Mouse (Mus musculus): ENCODE measurements at regions not wholly inside any gene's neighbourhood (a gene's known extent, or its start where the extent isn't known, plus 50 kb on each side); places are given as distances from the start of the nearest gene placed in this dataset.

DNA sequence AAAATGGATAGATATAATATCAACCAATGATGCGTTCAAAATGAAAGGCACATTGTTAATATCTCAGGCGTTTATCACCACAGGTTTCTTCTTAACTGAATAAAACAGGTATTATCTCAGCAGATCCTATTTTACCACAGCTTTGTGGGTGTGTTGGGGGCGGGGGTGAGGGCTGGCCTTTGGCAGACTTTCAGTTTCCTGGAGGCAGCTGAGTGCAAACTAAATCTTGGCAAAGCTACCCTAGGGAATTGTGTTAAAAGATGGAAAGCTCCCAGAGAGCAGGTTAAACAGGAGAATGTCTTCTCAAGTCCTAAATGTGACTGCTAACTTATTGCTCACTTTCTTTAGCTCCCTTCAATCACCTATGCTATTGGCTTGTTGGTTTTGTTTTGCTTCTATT lies 223.8 kb downstream of the Kdm4c start:
- H3K4me3 ChIP-seq (replicated peaks): no peak overlapping the region
- no peaks in the 10 kb centered on the region for H3K4me1 ChIP-seq
- no peaks in the 10 kb centered on the region for H3K36me3 ChIP-seq
- no peak overlapping the region for H3K4me2 ChIP-seq
- ATAC-seq (replicated peaks; ENCODE audit: low FRiP score): no peak
- no peaks in the 10 kb centered on the region for H3K9me3 ChIP-seq (replicated peaks)
- no peak overlapping the region for H3K27ac ChIP-seq
- H3K9ac ChIP-seq: no peak overlapping the region
- no peaks in the 10 kb centered on the region for H3K27me3 ChIP-seq
- 70% methylated on average over 3 of the region's 3 CpGs for WGBS

DNA sequence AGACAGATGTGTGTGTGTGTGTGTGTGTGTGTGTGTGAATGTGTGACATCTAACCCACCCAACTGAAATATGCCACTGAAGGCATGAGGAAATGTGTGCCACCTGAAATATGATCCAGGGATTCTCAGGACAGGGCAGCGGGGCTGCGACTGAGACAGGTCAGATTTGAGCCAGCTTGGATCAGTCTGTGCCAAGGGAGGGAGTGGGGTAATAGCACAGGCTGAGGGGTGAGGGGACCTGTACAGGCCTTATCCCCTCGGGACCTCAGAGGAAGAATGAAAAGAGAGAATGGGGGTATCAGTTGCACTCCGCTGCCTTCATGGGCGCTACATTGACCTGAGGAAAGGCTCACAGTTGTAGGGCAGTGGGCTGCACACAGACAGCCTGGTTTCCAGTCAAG lies 270.2 kb downstream of the Kdm4c start:
- no peaks in the 10 kb centered on the region for H3K27me3 ChIP-seq
- WGBS: 70% methylated on average over 5 of the region's 5 CpGs
- ATAC-seq (replicated peaks; ENCODE audit: low FRiP score): 0 out of 2 replicates have a peak, but pooled peaks have one; percentile 36
- no peak overlapping the region for H3K4me3 ChIP-seq (replicated peaks)
- no peaks in the 10 kb centered on the region for H3K9me3 ChIP-seq (replicated peaks)
- H3K27ac ChIP-seq: no peak overlapping the region
- no peaks in the 10 kb centered on the region for H3K4me1 ChIP-seq
- H3K9ac ChIP-seq: no peak overlapping the region
- H3K36me3 ChIP-seq: no peaks in the 10 kb centered on the region
- H3K4me2 ChIP-seq: no peak overlapping the region

DNA sequence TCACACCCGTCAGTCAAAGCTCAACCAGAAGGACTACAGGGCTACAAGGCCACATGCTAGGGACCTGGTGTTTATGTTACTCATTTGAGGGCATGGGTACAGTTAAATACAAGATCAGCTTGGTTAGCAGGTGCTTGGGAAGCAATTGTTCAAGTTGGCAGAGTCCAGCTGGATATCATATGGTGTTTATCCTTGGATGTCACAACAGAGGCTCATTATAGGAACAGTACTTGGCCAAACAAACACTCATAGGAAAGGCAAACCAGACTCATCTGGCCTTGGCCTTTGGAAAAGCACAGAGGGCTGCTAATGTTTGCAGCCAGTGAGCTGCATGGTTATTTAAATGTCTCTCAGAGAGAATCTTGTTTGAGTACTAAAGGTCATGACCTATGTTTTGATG lies 311.6 kb downstream of the Kdm4c start:
- H3K27ac ChIP-seq: no peak overlapping the region
- no peak overlapping the region for H3K4me2 ChIP-seq
- no peak overlapping the region for H3K9ac ChIP-seq
- no peaks in the 10 kb centered on the region for H3K36me3 ChIP-seq
- H3K9me3 ChIP-seq (replicated peaks): no peaks in the 10 kb centered on the region
- no peak overlapping the region for H3K4me3 ChIP-seq (replicated peaks)
- ATAC-seq (replicated peaks; ENCODE audit: low FRiP score): no peak
- no peaks in the 10 kb centered on the region for H3K27me3 ChIP-seq
- H3K4me1 ChIP-seq: no peaks in the 10 kb centered on the region
- 83% methylated on average over 1 of the region's 1 CpGs for WGBS

GRCm38 (mm10) chr4:74563565-74563964 lies 321.3 kb downstream of the Kdm4c start:
- no peaks in the 10 kb centered on the region for H3K4me1 ChIP-seq
- WGBS: 20% methylated on average over 2 of the region's 2 CpGs
- no peak for ATAC-seq (replicated peaks; ENCODE audit: low FRiP score)
- H3K4me2 ChIP-seq: no peak overlapping the region
- H3K4me3 ChIP-seq (replicated peaks): no peak overlapping the region
- H3K36me3 ChIP-seq: no peaks in the 10 kb centered on the region
- no peak overlapping the region for H3K27ac ChIP-seq
- H3K9me3 ChIP-seq (replicated peaks): no peaks in the 10 kb centered on the region
- no peaks in the 10 kb centered on the region for H3K27me3 ChIP-seq
- H3K9ac ChIP-seq: no peak overlapping the region

- ATAC-seq (replicated peaks; ENCODE audit: low FRiP score): no peak
- no peak overlapping the region for H3K27ac ChIP-seq
- no peak overlapping the region for H3K4me3 ChIP-seq (replicated peaks)
- H3K27me3 ChIP-seq: no peaks in the 10 kb centered on the region
- H3K9me3 ChIP-seq (replicated peaks): no peaks in the 10 kb centered on the region
- H3K36me3 ChIP-seq: no peaks in the 10 kb centered on the region
- 76% methylated on average over 1 of the region's 1 CpGs for WGBS
- no peak overlapping the region for H3K9ac ChIP-seq
- H3K4me2 ChIP-seq: no peak overlapping the region
- no peaks in the 10 kb centered on the region for H3K4me1 ChIP-seq
Measured at GRCm38 (mm10) chr4:74586400-74586799, 344.1 kb downstream of the Kdm4c start.

- no peak overlapping the region for H3K9ac ChIP-seq
- no peaks in the 10 kb centered on the region for H3K36me3 ChIP-seq
- H3K27me3 ChIP-seq: no peaks in the 10 kb centered on the region
- no peak overlapping the region for H3K27ac ChIP-seq
- no peak overlapping the region for H3K4me2 ChIP-seq
- no peaks in the 10 kb centered on the region for H3K4me1 ChIP-seq
- H3K9me3 ChIP-seq (replicated peaks): no peaks in the 10 kb centered on the region
- no peak overlapping the region for H3K4me3 ChIP-seq (replicated peaks)
- no peak for ATAC-seq (replicated peaks; ENCODE audit: low FRiP score)
Measured at GRCm38 (mm10) chr4:74587125-74587524, 344.8 kb downstream of the Kdm4c start.

- Histone ChIP-seq H3K36me3 (no peaks in the 10 kb centered on the region), H3K9ac (no peak overlapping the region), H3K9me3 (replicated peaks) (no peaks in the 10 kb centered on the region), H3K4me3 (replicated peaks) (no peak overlapping the region), H3K27ac (no peak overlapping the region), H3K4me1 (no peaks in the 10 kb centered on the region), H3K27me3 (no peaks in the 10 kb centered on the region), H3K4me2 (no peak overlapping the region)
- ATAC-seq (replicated peaks; ENCODE audit: low FRiP score): no peak
Measured at GRCm38 (mm10) chr4:74588761-74589160, 346.5 kb downstream of the Kdm4c start.

GRCm38 (mm10) chr4:74613032-74613431 lies 370.7 kb downstream of the Kdm4c start:
- Histone ChIP-seq H3K4me2 (no peak overlapping the region), H3K9ac (no peak overlapping the region), H3K27ac (no peak overlapping the region), H3K4me3 (replicated peaks) (no peak overlapping the region), H3K36me3 (no peaks in the 10 kb centered on the region), H3K27me3 (no peaks in the 10 kb centered on the region), H3K4me1 (no peaks in the 10 kb centered on the region), H3K9me3 (replicated peaks) (no peaks in the 10 kb centered on the region)
- WGBS: 21% methylated on average over 3 of the region's 3 CpGs
- peak; percentile 98 for ATAC-seq (replicated peaks; ENCODE audit: low FRiP score)

Measured in kidney, embryonic 15.5 days (tissue).